Mouse (Mus musculus) neutrophil, adult 83 days (primary cell): ENCODE measurements around the gene Olfr907. TPM values are rescaled to one million over a fixed set of nuclear protein-coding genes. Genes with fewer than 3 reads are reported as not detected.

Experiments used
- total RNA-seq, 2 experiments: library from RNA; stranded (reverse); gene quantifications; one replicate each; pipeline ENCODE4 v1.2.4; 2023

Olfr907 gene
- total RNA-seq: not detected

GRCm38 (mm10) chr9:38495501-38495900, at the start of gene Olfr907:
Gene Olfr907 (plus strand): TSS chr9:38495801.

GRCm38 (mm10) chr9:38447352-38447751, 48.2 kb upstream of the Olfr907 start, which contains the start of gene Olfr902:
Gene Olfr902 (plus strand): TSS chr9:38447652.

GRCm38 (mm10) chr9:38462844-38463243, 32.8 kb upstream of the Olfr907 start, which contains the start of gene Olfr904:
Gene Olfr904 (plus strand): TSS chr9:38463144.

GRCm38 (mm10) chr9:38470807-38471206, 24.8 kb upstream of the Olfr907 start, which contains the start of gene Olfr905:
Gene Olfr905 (plus strand): TSS chr9:38471107.

GRCm38 (mm10) chr9:38486785-38487184, 8.8 kb upstream of the Olfr907 start, which contains the start of gene Olfr906:
Gene Olfr906 (plus strand): TSS chr9:38487085.

GRCm38 (mm10) chr9:38521280-38521679, 25.7 kb downstream of the Olfr907 start, which contains the start of gene Olfr911-ps1:
Gene Olfr911-ps1 (plus strand): TSS chr9:38521580.

GRCm38 (mm10) chr9:38537549-38537948, 41.9 kb downstream of the Olfr907 start, which contains the start of gene Olfr910:
Gene Olfr910 (plus strand): TSS chr9:38537849.

Other genes with a start within 250 kb of the Olfr907 start
- gene Olfr143, start 243.0 kb upstream of the Olfr907 start, total RNA-seq: not detected
- gene Olfr895, start 227.9 kb upstream of the Olfr907 start, total RNA-seq: not detected
- gene Olfr896-ps1, start 204.7 kb upstream of the Olfr907 start, total RNA-seq: not detected
- gene Olfr25, start 166.7 kb upstream of the Olfr907 start, total RNA-seq: not detected
- not detected for gene Olfr898, start 147.4 kb upstream of the Olfr907 start, total RNA-seq
- not detected for gene Olfr250, start 128.9 kb upstream of the Olfr907 start, total RNA-seq
- gene Olfr251, start 118.7 kb upstream of the Olfr907 start, total RNA-seq: not detected
- gene Olfr147, start 94.1 kb upstream of the Olfr907 start, total RNA-seq: not detected
- not detected for gene Olfr901, start 66.3 kb upstream of the Olfr907 start, total RNA-seq
- gene Olfr902, start 48.1 kb upstream of the Olfr907 start, total RNA-seq: not detected
- gene Olfr904, start 32.7 kb upstream of the Olfr907 start, total RNA-seq: not detected
- gene Olfr905, start 24.7 kb upstream of the Olfr907 start, total RNA-seq: not detected
- gene Olfr906, start 8.7 kb upstream of the Olfr907 start, total RNA-seq: not detected
- not detected for gene Olfr911-ps1, start 25.8 kb downstream of the Olfr907 start, total RNA-seq
- not detected for gene Olfr910, start 42.0 kb downstream of the Olfr907 start, total RNA-seq
- gene Olfr912, start 84.4 kb downstream of the Olfr907 start, total RNA-seq: not detected
- not detected for gene Olfr913, start 97.0 kb downstream of the Olfr907 start, total RNA-seq
- not detected for gene Olfr914, start 109.3 kb downstream of the Olfr907 start, total RNA-seq
- not detected for gene Olfr916, start 164.1 kb downstream of the Olfr907 start, total RNA-seq
- not detected for gene Olfr917, start 170.0 kb downstream of the Olfr907 start, total RNA-seq
- not detected for gene Olfr918, start 178.8 kb downstream of the Olfr907 start, total RNA-seq
- not detected for gene Olfr919, start 207.9 kb downstream of the Olfr907 start, total RNA-seq
- gene Vwa5a, start 222.5 kb downstream of the Olfr907 start, total RNA-seq: 10 to 100 TPM; 23.1 to 26.8 TPM